Mouse (Mus musculus) kidney, adult 11 months (tissue): ENCODE results near the gene 1700061G19Rik.

Experiments
- DNase-seq: peaks from one replicate; pipeline ENCODE4 v3.0.0; 2022

Gene 1700061G19Rik

DNA sequence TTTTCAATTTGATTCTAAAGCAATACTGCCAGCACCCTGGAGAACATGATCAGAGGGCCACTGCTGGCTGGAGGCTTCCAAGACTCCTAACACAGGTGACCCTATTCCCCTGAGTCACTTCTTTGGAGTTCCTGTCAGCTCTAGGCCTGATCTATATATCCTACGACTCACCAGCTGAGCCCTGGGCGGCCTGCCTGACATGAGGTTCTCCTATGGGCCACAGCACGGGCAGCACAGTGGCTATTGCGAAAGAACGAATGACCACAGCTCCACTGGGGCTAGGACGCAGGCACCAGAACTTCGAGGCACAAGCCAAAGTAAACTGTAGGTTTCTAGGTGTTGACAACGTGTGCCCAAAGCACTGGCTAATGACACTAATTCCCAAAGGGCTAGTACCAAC lies 54.7 kb downstream of the 1700061G19Rik start:
- no peak for DNase-seq

- DNase-seq = no peak
Observed at GRCm38 (mm10) chr17:56933395-56933794, 58.1 kb downstream of the 1700061G19Rik start.

DNA sequence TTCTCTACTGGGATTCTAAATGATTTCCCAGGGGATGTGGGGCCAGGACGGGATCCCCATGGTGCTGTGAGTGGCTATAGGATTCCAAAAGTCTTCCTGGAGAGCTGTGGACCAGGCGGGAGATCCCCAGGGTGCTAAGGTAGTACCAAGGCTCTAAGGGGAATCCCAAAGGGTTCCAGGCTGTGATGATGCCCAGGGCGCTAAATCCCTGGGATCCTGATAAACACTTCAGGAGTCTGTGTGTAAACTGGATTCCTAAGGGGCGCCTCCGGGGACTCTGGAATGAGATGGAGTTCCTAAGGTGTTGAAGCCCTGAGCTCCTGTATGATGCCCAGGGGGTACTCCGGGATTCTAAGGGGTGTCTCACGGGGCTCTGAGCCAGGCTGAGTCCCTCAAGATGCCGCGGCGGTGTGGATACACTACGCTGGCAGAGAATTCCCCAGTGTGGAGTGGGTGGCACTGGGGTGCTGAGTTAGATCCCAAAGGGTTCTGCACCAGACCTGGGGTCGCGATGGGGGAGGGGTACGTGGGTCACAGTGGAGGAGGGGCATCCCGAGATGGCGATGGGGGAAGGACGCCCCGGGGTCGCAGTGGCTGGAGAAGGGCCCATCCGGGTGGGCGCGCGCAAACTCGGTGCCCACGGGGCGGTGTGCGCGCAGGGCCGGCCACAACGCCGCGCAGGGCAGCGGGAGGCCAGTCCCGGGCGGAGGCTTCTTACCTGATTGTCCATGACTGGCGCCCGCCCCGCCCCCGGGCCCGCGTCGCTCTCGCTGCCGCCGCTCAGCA lies 59.5 kb downstream of the 1700061G19Rik start:
- no peak for DNase-seq

- DNase-seq = peak; percentile 97
Observed at GRCm38 (mm10) chr17:56935363-56936131, 60.3 kb downstream of the 1700061G19Rik start, which contains the start of gene Mllt1. Gene Mllt1 (minus strand): TSS chr17:56935415.

GRCm38 (mm10) chr17:56936731-56937130 lies 61.5 kb downstream of the 1700061G19Rik start:
- no peak for DNase-seq
